Mouse (Mus musculus): Measurements from ENCODE around the gene Sema3c.

- TF ChIP-seq POLR2A (IDR thresholded peaks at IDR 0.05; ENCODE audit: low read depth, low read length): no peak
- TF ChIP-seq CTCF (conservative IDR thresholded peaks at IDR 0.05; ENCODE audit: insufficient read depth, insufficient read length, low read depth, low read length): no peak
Measured at GRCm38 (mm10) chr5:17776571-17776970, 202.5 kb downstream of the Sema3c start.
